Mouse (Mus musculus) neural tube, embryonic 12.5 days (tissue): Measurements from ENCODE around the gene Spag6l. TPM values are rescaled to one million over a fixed set of nuclear protein-coding genes. Genes with fewer than 3 reads are reported as not detected.

Source experiments
- ATAC-seq: fragments of 200-750 bp; cut with Nextera tagmentation; 2 replicates; pipeline ENCODE4 v1.8.0; 2017; ENCODE audit warnings: low read depth, mild to moderate bottlenecking, moderate TSS enrichment, moderate library complexity; ENCODE audit not compliant: low FRiP score
- H3K27ac ChIP-seq: fragments of 300-500 bp; sonication (generic); 2 replicates; pipeline ENCODE4 v1.5.1; 2016
- H3K27me3 ChIP-seq: fragments of 300-500 bp; sonication (generic); replicated peaks from 2 replicates; pipeline ENCODE4 v1.6.1; 2016; ENCODE audit warnings: mild to moderate bottlenecking
- H3K36me3 ChIP-seq: fragments of 300-500 bp; sonication (generic); 2 replicates; pipeline ENCODE4 v1.6.1; 2016; ENCODE audit warnings: mild to moderate bottlenecking
- H3K4me1 ChIP-seq: fragments of 300-500 bp; sonication (generic); 2 replicates; pipeline ENCODE4 v1.6.1; 2016
- H3K4me2 ChIP-seq: fragments of 300-500 bp; sonication (generic); replicated peaks from 2 replicates; pipeline ENCODE4 v1.6.1; 2016; ENCODE audit warnings: mild to moderate bottlenecking
- H3K4me3 ChIP-seq: fragments of 300-500 bp; sonication (generic); 2 replicates; pipeline ENCODE4 v1.5.1; 2016
- H3K9ac ChIP-seq: fragments of 300-500 bp; sonication (generic); 2 replicates; pipeline ENCODE4 v1.6.1; 2016; ENCODE audit warnings: mild to moderate bottlenecking
- H3K9me3 ChIP-seq: fragments of 300-500 bp; sonication (generic); 2 replicates; pipeline ENCODE4 v1.6.1; 2016; ENCODE audit warnings: mild to moderate bottlenecking
- WGBS: fragments of 180-500 bp; shearing (Covaris S2); methylation state at CpG from one replicate; pipeline ENCODE4 v1.1.7; 2016; 5-methylcytosine and 5-hydroxymethylcytosine counted together
- polyA plus RNA-seq: library from polyadenylated mRNA; unstranded; fragments of >200 nt; fragmentation: Nextera tagmentation; extraction: Ambion mirVana; gene quantifications from 2 replicates; pipeline ENCODE4 v1.2.1, GENCODE M21; 2016

The Spag6l gene
- polyA plus RNA-seq, 1 experiment from 2014 or later, result 4.3 TPM

- no peaks in the 10 kb centered on the region for H3K27me3 ChIP-seq
- no peak overlapping the region for H3K4me2 ChIP-seq
- no peaks in the 10 kb centered on the region for H3K36me3 ChIP-seq
- no peaks in the 10 kb centered on the region for H3K4me1 ChIP-seq
- H3K9me3 ChIP-seq, result no peaks in the 10 kb centered on the region
- no peak for ATAC-seq
- 35% methylated on average over 6 of the region's 6 CpGs for WGBS
- H3K4me3 ChIP-seq, result no peak overlapping the region
- H3K9ac ChIP-seq, result no peak overlapping the region
- no peak overlapping the region for H3K27ac ChIP-seq
These were observed 25.6 kb upstream of the Spag6l start for GRCm38 (mm10) chr16:16854836-16855235.

DNA sequence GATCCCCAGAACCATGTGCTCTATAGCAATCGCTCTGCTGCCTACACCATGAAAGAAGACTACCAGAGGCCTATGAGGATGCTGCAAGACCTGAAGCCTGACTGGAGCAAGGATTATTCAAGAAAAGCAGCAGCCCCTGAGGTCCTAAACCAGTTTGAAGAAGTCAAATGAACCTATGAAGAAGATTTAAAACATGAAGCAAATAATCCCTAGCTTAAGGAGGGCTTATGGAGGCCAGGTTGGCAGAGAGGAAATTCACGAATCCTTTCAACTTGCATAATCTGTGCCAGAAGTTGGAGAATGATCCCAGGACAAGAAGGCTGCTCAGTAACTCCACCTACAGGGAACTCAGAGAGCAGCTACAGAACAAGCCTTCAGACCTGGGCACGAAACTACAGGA lies 23.2 kb upstream of the Spag6l start:
- H3K9ac ChIP-seq, result no peak overlapping the region
- no peak overlapping the region for H3K4me3 ChIP-seq
- H3K4me2 ChIP-seq, result no peak overlapping the region
- no peak overlapping the region for H3K27ac ChIP-seq
- no peak for ATAC-seq
- H3K9me3 ChIP-seq, result no peaks in the 10 kb centered on the region
- no peaks in the 10 kb centered on the region for H3K4me1 ChIP-seq
- H3K36me3 ChIP-seq, result no peaks in the 10 kb centered on the region
- no peaks in the 10 kb centered on the region for H3K27me3 ChIP-seq
- WGBS, result 85% methylated on average over 3 of the region's 3 CpGs

DNA sequence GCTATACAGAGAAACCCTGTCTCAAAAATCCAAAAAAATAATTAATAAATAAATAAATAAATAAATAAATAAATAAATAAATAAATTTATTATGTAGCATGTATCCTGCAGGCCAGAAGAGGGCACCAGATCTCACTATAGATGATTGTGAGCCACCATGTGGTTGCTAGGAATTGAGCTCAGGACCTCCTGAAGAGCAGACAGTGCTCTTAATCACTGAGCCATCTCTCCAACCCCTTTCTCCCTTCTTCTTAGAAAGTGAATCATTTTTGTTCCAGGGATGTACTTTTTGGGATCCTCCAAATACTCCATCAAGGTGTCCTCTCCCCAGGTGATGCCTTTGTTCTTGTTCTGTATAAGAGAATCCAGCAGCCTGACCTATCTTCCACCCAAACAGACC lies 19.9 kb upstream of the Spag6l start:
- Histone ChIP-seq H3K27me3 (no peaks in the 10 kb centered on the region), H3K4me3 (no peak overlapping the region), H3K4me1 (no peaks in the 10 kb centered on the region), H3K4me2 (no peak overlapping the region), H3K36me3 (no peaks in the 10 kb centered on the region), H3K9me3 (no peaks in the 10 kb centered on the region), H3K27ac (no peak overlapping the region), H3K9ac (no peak overlapping the region)
- no peak for ATAC-seq

- peak; percentile 23; the same call in 1 of the 2 replicates for ATAC-seq
- H3K4me3 ChIP-seq, result no peak overlapping the region
- 87% methylated on average over 3 of the region's 3 CpGs for WGBS
These were observed 415 bp upstream of the Spag6l start for GRCm38 (mm10) chr16:16829671-16830070.

DNA sequence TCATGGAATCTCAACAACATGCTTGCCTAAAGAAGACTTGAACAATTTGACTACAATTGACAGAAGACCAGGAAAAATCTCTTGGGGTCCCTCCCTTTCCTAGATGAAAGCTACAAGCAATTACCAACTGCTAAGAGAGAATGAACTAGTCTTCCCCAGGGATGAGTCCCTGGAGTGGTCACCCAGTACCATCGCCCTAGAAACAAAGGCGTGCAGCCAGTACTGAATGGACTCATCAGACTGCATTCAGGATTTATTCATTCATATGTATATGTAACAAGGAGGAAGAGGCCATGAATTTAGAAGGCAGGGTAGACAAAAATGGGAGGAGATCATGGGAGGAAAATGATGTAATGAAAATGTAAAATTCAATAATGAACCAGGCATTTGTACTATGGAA lies 3.0 kb downstream of the Spag6l start:
- ATAC-seq, result no peak
- H3K9ac ChIP-seq, result no peak overlapping the region
- no peaks in the 10 kb centered on the region for H3K27me3 ChIP-seq
- 79% methylated on average over 2 of the region's 2 CpGs for WGBS
- no peak overlapping the region for H3K4me2 ChIP-seq
- H3K27ac ChIP-seq, result no peak overlapping the region
- no peak overlapping the region for H3K4me3 ChIP-seq
- H3K36me3 ChIP-seq, result no peaks in the 10 kb centered on the region
- no peaks in the 10 kb centered on the region for H3K4me1 ChIP-seq
- no peaks in the 10 kb centered on the region for H3K9me3 ChIP-seq

More at GRCm38 (mm10) chr16:16829671-16830070, 415 bp upstream of the Spag6l start:
- Histone ChIP-seq H3K36me3 (no peaks in the 10 kb centered on the region), H3K27ac (no peak overlapping the region), H3K27me3 (no peaks in the 10 kb centered on the region), H3K9ac (no peak overlapping the region), H3K4me1 (no peaks in the 10 kb centered on the region), H3K9me3 (no peaks in the 10 kb centered on the region), H3K4me2 (0 out of 2 replicates have a peak overlapping the region, but pooled peaks have one; percentile 84)

DNA sequence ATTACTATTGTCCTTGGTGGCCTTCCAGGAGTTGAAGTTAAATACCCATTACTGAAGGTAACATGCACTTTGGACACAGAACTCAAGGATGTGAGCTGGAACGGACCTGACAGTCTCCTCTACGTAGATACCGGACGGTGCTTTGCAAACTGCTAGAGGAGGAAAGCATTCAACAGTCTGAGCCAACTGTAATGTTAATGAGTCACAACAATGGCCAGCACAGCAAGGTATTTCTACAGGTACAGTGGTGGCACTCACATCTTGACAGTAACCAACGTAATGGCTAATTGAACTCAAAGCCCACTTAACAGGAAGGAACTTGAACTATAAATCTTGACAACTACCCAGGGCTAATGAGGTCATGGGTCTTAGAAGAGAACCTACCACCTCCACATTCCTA lies 3.8 kb downstream of the Spag6l start:
- no peaks in the 10 kb centered on the region for H3K9me3 ChIP-seq
- 44% methylated on average over 5 of the region's 5 CpGs for WGBS

GRCm38 (mm10) chr16:16806325-16806724 lies 22.9 kb downstream of the Spag6l start:
- 80% methylated on average over 2 of the region's 2 CpGs for WGBS
- Histone ChIP-seq H3K9ac (no peak overlapping the region), H3K4me1 (no peaks in the 10 kb centered on the region), H3K9me3 (0 out of 2 replicates have a peak, but pooled peaks cover 3% of the 10 kb centered on the region), H3K4me3 (no peak overlapping the region), H3K27me3 (no peaks in the 10 kb centered on the region), H3K36me3 (no peaks in the 10 kb centered on the region), H3K4me2 (no peak overlapping the region), H3K27ac (no peak overlapping the region)
- ATAC-seq, result no peak

More for the DNA sequence above, 3.8 kb downstream of the Spag6l start:
- ATAC-seq, result no peak
- no peak overlapping the region for H3K27ac ChIP-seq
- no peaks in the 10 kb centered on the region for H3K36me3 ChIP-seq
- no peaks in the 10 kb centered on the region for H3K27me3 ChIP-seq
- no peak overlapping the region for H3K9ac ChIP-seq
- no peak overlapping the region for H3K4me2 ChIP-seq
- H3K4me3 ChIP-seq, result no peak overlapping the region
- H3K4me1 ChIP-seq, result no peaks in the 10 kb centered on the region

Other genes with a start within 250 kb of the Spag6l start
- gene Fgd4, start 228.9 kb downstream of the Spag6l start, polyA plus RNA-seq, result 23.0 and 24.9 TPM in 2 replicates
- gene Olfr19, start 153.1 kb downstream of the Spag6l start, polyA plus RNA-seq, result not detected in 2 replicates
- gene Igll1, start 34.5 kb upstream of the Spag6l start, polyA plus RNA-seq, result 0.17 TPM in 1 of 2 replicates, not detected in the other
- gene Top3b, start 41.3 kb upstream of the Spag6l start, polyA plus RNA-seq, result 62.9 and 63.1 TPM in 2 replicates
- 0.66 and 1.9 TPM in 2 replicates for gene Vpreb1, start 41.4 kb upstream of the Spag6l start, polyA plus RNA-seq
- 31.3 and 31.4 TPM in 2 replicates for gene Ppm1f, start 67.0 kb upstream of the Spag6l start, polyA plus RNA-seq
- gene Mapk1, start 153.9 kb upstream of the Spag6l start, polyA plus RNA-seq, result 177 and 184 TPM in 2 replicates
- 95.0 and 98.6 TPM in 2 replicates for gene Ypel1, start 240.2 kb upstream of the Spag6l start, polyA plus RNA-seq